Mouse (Mus musculus) layer of hippocampus, adult 11-12 months (tissue): ENCODE measurements around the gene Gm765.

Experiments
- DNase-seq: peaks from one replicate; pipeline ENCODE4 v3.0.0; 2022; ENCODE audit warnings: low spot score

The Gm765 gene

DNA sequence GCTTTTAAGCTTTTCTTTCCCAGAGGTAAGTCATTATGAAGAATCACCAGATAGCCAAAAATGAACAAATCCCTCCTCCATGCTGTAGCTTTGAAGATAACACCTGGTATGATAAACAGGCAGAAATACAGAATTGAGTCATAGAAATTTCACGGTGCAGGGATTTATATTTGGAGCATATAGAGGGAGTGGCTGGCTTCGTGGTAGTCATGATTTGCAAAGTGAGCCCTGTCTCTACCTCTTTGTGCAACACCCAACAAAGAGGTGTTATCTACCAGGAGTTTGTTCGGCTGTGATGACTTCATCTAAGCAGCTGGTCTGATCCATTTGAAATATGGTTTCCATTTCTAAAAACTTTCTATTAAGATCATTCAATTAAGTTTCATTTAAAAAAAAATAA lies 130.3 kb downstream of the Gm765 start:
- no peak for DNase-seq

DNA sequence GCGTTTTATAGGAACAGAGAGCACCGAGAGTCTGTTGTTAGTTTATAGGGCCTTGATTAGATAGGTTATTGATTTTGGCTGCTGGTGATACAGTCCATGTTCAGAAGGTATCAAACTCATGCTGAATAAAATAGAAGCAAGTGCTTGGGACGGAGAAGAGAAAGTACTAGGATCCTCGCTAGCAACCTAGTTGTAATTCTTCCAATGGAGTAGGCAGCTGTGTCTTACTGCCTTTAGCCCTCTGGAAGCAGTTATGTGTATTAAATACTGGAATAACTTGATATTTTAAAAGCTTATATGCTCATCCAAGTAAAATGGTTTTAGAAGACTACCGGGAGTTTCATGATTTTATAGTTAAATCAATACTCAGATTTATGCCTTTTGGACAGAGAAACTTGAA lies 132.3 kb downstream of the Gm765 start:
- no peak for DNase-seq

DNA sequence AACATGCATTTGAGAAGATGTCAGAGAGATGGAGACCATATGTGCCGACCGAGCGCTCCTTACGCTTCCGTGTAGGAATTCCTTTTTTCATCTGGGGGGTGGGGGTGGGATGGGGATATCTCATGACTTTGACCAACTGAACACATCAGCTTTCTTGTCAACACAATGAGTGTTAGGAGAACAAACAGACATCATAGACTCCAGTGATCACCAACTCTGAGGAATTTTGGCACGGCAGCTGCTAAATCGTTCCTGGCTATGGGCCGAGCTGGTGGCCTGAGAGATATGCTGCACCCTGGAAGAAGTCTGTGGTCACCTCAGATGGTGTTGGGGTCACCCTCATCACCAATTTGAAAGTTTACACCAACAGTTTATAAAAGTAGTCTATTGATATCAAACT lies 134.5 kb downstream of the Gm765 start:
- no peak for DNase-seq

DNA sequence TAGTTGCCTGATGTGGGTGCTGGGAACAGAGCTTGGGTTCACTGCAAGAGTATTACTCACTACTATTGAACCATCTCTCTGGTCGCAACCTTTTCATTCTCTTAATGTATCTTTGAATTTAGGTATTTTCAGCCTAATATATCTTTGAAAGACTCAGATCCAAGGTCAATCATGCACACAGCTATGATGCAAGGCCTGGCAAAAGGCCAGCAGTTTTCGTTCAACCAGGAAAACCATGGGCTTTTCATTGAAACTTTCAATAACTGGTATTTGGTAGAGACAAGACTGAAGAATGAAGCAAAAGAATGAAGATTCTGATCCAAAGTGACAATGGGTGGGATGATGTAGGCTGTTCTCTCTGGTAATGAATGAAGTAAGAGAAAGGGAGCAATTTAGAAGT lies 143.8 kb downstream of the Gm765 start:
- DNase-seq, result no peak

DNA sequence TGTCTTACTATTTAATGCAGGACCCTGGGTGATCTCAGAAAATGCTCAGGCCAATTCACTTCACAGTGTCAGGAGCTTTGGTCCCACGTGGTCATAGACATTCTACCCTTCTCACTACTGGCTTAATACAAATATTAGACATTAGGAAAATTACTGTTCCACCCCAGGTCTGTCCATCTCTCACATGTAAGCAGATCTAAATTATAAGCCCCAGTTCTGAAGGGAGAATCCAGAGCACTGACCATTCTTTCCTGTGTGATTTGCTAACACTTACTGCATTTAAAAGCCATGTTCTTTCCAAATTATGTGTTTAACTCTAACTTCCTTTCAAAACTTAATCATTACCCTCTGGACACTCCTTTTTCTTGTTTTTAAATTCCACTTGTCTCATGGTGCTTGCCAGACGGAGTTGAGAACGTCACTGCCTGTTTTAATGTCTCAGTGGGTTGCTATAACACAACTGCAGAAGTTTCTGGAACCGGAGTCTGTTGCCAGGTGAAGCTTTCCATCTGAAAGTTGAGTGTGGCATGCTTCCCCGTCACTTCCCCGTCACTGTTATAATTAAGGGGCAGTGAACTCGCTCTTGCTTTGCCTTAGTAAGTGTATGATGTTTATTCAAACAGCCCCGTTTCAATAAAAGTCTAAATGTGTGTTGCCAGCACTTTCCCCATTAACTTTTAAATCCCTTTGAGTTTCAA lies 151.7 kb downstream of the Gm765 start:
- DNase-seq, result no peak
